In genomic region chr4:62805841-62806240, GRCm38 (mm10) we compare ENCODE assay signal across 12 mouse cellular contexts.
DNase-seq lines count a peak whose midpoint lies in the region; ATAC-seq lines count a peak whose summit lies in the region.
"Had no signal": no experiment of that assay in that cellular context is flagged by ENCODE, and none has a peak within 500 bp of the region (broad histone marks: within the 10 kb centered on the region; RNA-seq: fewer than 3 reads in every experiment).

No protein-coding gene starts in this region.

- DNase-seq in heart, adult 11 months, result peak; percentile 93
- peak; percentile 5 for DNase-seq in right cerebral cortex, adult 18-20 months
- no peak for DNase-seq in right cerebral cortex, adult 2 months (ENCODE audit: low spot score in 2 of 2)
- peak; percentile 70 to 85 for DNase-seq in thymus, postnatal 36 days
- DNase-seq in right cerebral cortex, postnatal 10 days (ENCODE audit: low spot score in 2 of 2), result no peak
- no peak for DNase-seq in right cerebral cortex, postnatal 4 days

- H3K4me2 ChIP-seq in heart, embryonic 11.5 days, result no peak overlapping the region
- no peak overlapping the region for H3K4me2 ChIP-seq in hindbrain, embryonic 16.5 days (ENCODE audit: low read length)
- H3K4me2 ChIP-seq: neural tube, embryonic 13.5 days had no signal

- no peak; the same call in 1 of the 2 replicates for ATAC-seq in heart, embryonic 11.5 days (replicated peaks; ENCODE audit: insufficient number of reproducible peaks, low FRiP score, low TSS enrichment)
- ATAC-seq in hindbrain, embryonic 16.5 days, result peak; percentile 61

- H3K4me1 ChIP-seq in heart, embryonic 11.5 days (ENCODE audit: control insufficient read depth, insufficient read depth, low read length), result peaks cover 5% of the 10 kb centered on the region
- 0 out of 2 replicates have a peak, but pooled peaks cover 2% of the 10 kb centered on the region for H3K4me1 ChIP-seq in hindbrain, embryonic 16.5 days (ENCODE audit: control insufficient read depth, insufficient read depth, low read depth, low read length)

- no peaks in the 10 kb centered on the region for H3K36me3 ChIP-seq in heart, embryonic 11.5 days (ENCODE audit: control insufficient read depth, insufficient read depth, low read length)
- H3K36me3 ChIP-seq in hindbrain, embryonic 16.5 days (ENCODE audit: control insufficient read depth, insufficient read depth, low read length), result no peaks in the 10 kb centered on the region
- H3K36me3 ChIP-seq: G1E; neural tube, embryonic 13.5 days had no signal

- no peaks in the 10 kb centered on the region for H3K9me3 ChIP-seq in heart, embryonic 11.5 days (replicated peaks; ENCODE audit: control insufficient read depth, low read length)
- H3K9me3 ChIP-seq in hindbrain, embryonic 16.5 days (ENCODE audit: control insufficient read depth, low read length), result no peaks in the 10 kb centered on the region
- H3K9me3 ChIP-seq: neural tube, embryonic 13.5 days had no signal

- H3K4me3 ChIP-seq in heart, embryonic 11.5 days (ENCODE audit: low read depth, low read length), result no peak overlapping the region
- no peak overlapping the region for H3K4me3 ChIP-seq in hindbrain, embryonic 16.5 days (ENCODE audit: low read length)
- H3K4me3 ChIP-seq: erythroblast, embryonic 14.5 days; neural tube, embryonic 13.5 days had no signal

- no peak overlapping the region for H3K9ac ChIP-seq in heart, embryonic 11.5 days (ENCODE audit: low read depth, low read length)
- no peak overlapping the region for H3K9ac ChIP-seq in hindbrain, embryonic 16.5 days (ENCODE audit: low read depth, low read length)
- H3K9ac ChIP-seq: liver, embryonic 14.5 days; neural tube, embryonic 13.5 days had no signal

- H3K27me3 ChIP-seq in heart, embryonic 11.5 days (ENCODE audit: control insufficient read depth, insufficient read depth, low read length), result no peaks in the 10 kb centered on the region
- no peaks in the 10 kb centered on the region for H3K27me3 ChIP-seq in hindbrain, embryonic 16.5 days (replicated peaks; ENCODE audit: control insufficient read depth, insufficient read depth, low read length)
- H3K27me3 ChIP-seq: neural tube, embryonic 13.5 days had no signal

- H3K27ac ChIP-seq in heart, embryonic 11.5 days (ENCODE audit: low read depth, low read length), result no peak overlapping the region; the same call in 1 of the 2 replicates
- H3K27ac ChIP-seq in hindbrain, embryonic 16.5 days (ENCODE audit: low read depth, low read length), result 0 out of 2 replicates have a peak overlapping the region, but pooled peaks have one; percentile 32
- H3K27ac ChIP-seq: liver, embryonic 14.5 days; neural tube, embryonic 13.5 days had no signal

- WGBS in heart, embryonic 11.5 days (ENCODE audit: insufficient replicate concordance), result 4% methylated on average over 6 of the region's 6 CpGs
- WGBS in hindbrain, embryonic 16.5 days, result 30% methylated on average over 6 of the region's 6 CpGs

Comparison
In these comparisons a context has a peak if more than half of its experiments do, and no peak if none do; other contexts are left out.
1. DNase-seq: peak in heart, adult 11 months (single experiment), right cerebral cortex, adult 18-20 months (single experiment) and thymus, postnatal 36 days (2 of 2); none in right cerebral cortex, adult 2 months (0 of 2), right cerebral cortex, postnatal 10 days (0 of 2) and right cerebral cortex, postnatal 4 days (single experiment).